In the genomic region with DNA sequence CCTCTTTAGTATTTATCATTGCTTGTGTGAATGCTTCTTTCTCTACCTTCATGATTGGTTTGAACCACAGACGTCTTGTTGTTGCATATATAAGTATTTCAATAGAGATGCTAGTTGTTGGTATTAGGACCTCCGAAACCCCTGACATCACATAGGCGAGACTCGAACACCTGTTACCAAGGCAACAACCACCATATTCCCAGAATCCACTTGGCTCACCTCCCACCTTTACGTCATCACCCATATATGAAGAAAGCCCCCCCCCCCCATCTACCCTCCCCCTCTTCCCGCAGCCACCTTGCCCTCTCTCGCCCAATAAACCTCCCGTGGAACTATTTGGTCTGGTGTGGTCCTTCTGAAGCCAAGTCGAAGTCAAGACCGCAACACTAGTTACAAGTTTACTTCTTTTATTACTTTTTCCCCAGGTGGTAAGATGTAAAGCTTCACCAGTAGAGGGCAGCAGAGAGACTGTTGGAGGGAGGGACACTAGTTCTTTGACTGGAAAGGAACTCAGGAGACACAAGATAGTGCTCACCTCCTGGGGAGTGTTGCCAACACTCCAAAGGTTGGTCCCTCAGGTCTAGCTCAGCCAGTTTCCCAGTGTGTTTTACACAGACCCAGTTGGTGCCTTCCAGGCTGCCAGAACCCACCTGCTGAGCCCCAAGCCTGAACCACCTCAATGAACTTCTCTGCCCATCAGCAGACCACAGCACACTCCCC, we compare ENCODE assay signal across 9 mouse cellular contexts. TPM values are rescaled to one million over a fixed set of nuclear protein-coding genes. Genes with fewer than 3 reads are reported as not detected.
DNase-seq lines count a peak whose midpoint lies in the region; ATAC-seq and TF ChIP-seq lines count a peak whose summit lies in the region.
"Had no signal": no experiment of that assay in that cellular context is flagged by ENCODE, and none has a peak within 500 bp of the region (broad histone marks: within the 10 kb centered on the region; RNA-seq: fewer than 3 reads in every experiment).

No protein-coding gene starts in this region.

- no peak for TF ChIP-seq POLR2A in small intestine, adult 2 months (IDR thresholded peaks at IDR 0.05; ENCODE audit: low read depth, low read length)

- no peaks in the 10 kb centered on the region for H3K36me3 ChIP-seq in liver, embryonic 14.5 days (replicated peaks; ENCODE audit: control insufficient read depth, insufficient read depth, low read depth)
- no peaks in the 10 kb centered on the region for H3K36me3 ChIP-seq in small intestine, adult 2 months (ENCODE audit: control insufficient read depth, insufficient read depth, low read length)
- H3K36me3 ChIP-seq: limb, embryonic 13.5 days had no signal

- no peaks in the 10 kb centered on the region for H3K4me1 ChIP-seq in liver, embryonic 14.5 days (replicated peaks; ENCODE audit: control insufficient read depth in 2 of 2, insufficient read depth in 2 of 2, low read length in 1 of 2)
- no peaks in the 10 kb centered on the region for H3K4me1 ChIP-seq in small intestine, adult 2 months (ENCODE audit: control insufficient read depth, insufficient read depth, insufficient read length, low read length)

- H3K9ac ChIP-seq in liver, embryonic 14.5 days (replicated peaks) = no peak overlapping the region
- H3K9ac ChIP-seq: limb, embryonic 13.5 days had no signal

- TF ChIP-seq EP300 in liver, embryonic 14.5 days (IDR thresholded peaks at IDR 0.05; ENCODE audit: low read depth) = no peak

- 52% methylated on average over 10 of the region's 10 CpGs for WGBS in liver, embryonic 14.5 days (ENCODE audit: insufficient replicate concordance)
- WGBS in small intestine, adult 2 months = 46% methylated on average over 10 of the region's 10 CpGs

- no peak overlapping the region for H3K27ac ChIP-seq in liver, embryonic 14.5 days
- no peak overlapping the region for H3K27ac ChIP-seq in small intestine, adult 2 months (ENCODE audit: insufficient read depth, low read depth, low read length)
- H3K27ac ChIP-seq: limb, embryonic 13.5 days had no signal

- DNase-seq in gastrocnemius, adult 18-20 months (ENCODE audit: low spot score) = peak; percentile 60
- DNase-seq in gastrocnemius, adult 8-10 months (ENCODE audit: low spot score in 2 of 2) = no peak
- peak; percentile 40 for DNase-seq in c-Kit-negative CD71-positive TER-119-positive erythroid progenitor cells, embryonic 14.5 days (ENCODE audit: low read depth, low spot score)
- DNase-seq in liver, embryonic 14.5 days (ENCODE audit: low read depth in 3 of 3, low spot score in 3 of 3) = peak; percentile 30 to 48 (median 37)
- no peak for DNase-seq in ovary, postnatal 10 days (ENCODE audit: low spot score)

- H3K27me3 ChIP-seq in liver, embryonic 14.5 days (ENCODE audit: control insufficient read depth, insufficient read depth, low read length) = no peaks in the 10 kb centered on the region
- no peaks in the 10 kb centered on the region for H3K27me3 ChIP-seq in small intestine, adult 2 months (ENCODE audit: control insufficient read depth, insufficient read depth, low read length)
- H3K27me3 ChIP-seq: limb, embryonic 13.5 days had no signal

- ATAC-seq in CD4-positive, CD25-positive, alpha-beta regulatory T cell, adult 4 months = peak; percentile 95
- ATAC-seq in hematopoietic stem cell, adult 5-6 weeks (replicated peaks in 1 of 2; ENCODE audit: insufficient read depth in 1 of 2, low FRiP score in 2 of 2, low TSS enrichment in 1 of 2, low read depth in 1 of 2, poor library complexity in 2 of 2, severe bottlenecking in 2 of 2) = peak; percentile 78 to 87
- ATAC-seq in liver, embryonic 14.5 days (ENCODE audit: insufficient read depth) = 0 out of 2 replicates have a peak, but pooled peaks have one; percentile 18

- TF ChIP-seq CTCF in liver, embryonic 14.5 days (IDR thresholded peaks at IDR 0.05; ENCODE audit: low read depth) = peak; percentile 84
- TF ChIP-seq CTCF in small intestine, adult 2 months (IDR thresholded peaks at IDR 0.05; ENCODE audit: extremely low read depth, insufficient read length, insufficient replicate concordance, low read depth, low read length) = peak; percentile 41; the same call in 1 of the 2 replicates

- no peak overlapping the region for H3K4me2 ChIP-seq in liver, embryonic 14.5 days (ENCODE audit: low read depth)
- H3K4me2 ChIP-seq: limb, embryonic 13.5 days had no signal

- H3K9me3 ChIP-seq in liver, embryonic 14.5 days (ENCODE audit: control insufficient read depth, low read length) = no peaks in the 10 kb centered on the region
- H3K9me3 ChIP-seq: limb, embryonic 13.5 days had no signal

- no peak overlapping the region for H3K4me3 ChIP-seq in liver, embryonic 14.5 days (ENCODE audit: insufficient read depth in 1 of 2, low read depth in 2 of 2, low read length in 2 of 2)
- no peak overlapping the region for H3K4me3 ChIP-seq in small intestine, adult 2 months (ENCODE audit: low read depth, low read length)
- H3K4me3 ChIP-seq: limb, embryonic 13.5 days had no signal

RNA-seq across cellular contexts. Expression of gene Nabp1, which starts 19.3 kb away (rescaled TPM):
- total RNA-seq in gastrocnemius, adult 18-20 months (2021) = 10 to 100 TPM; 14.2 to 15.8 TPM
- total RNA-seq in gastrocnemius, adult 8-10 months (2022) = 10 to 100 TPM; 11.6 to 16.8 (median 13.5) TPM
- 10 to 100 TPM; 36.8 to 37.5 TPM for polyA plus RNA-seq in CD4-positive, CD25-positive, alpha-beta regulatory T cell, adult 4 months (2017; shearing (Covaris generic))
- total RNA-seq in hematopoietic stem cell, adult 5-6 weeks (2017) = 108 and 169 TPM in 2 replicates
- 2.7 and 4.4 TPM in 2 replicates for polyA plus RNA-seq in liver, embryonic 14.5 days (2012; rRNA removed)
- polyA plus RNA-seq in liver, embryonic 14.5 days (2014; fragmentation: Nextera tagmentation; extraction: Ambion mirVana) = 4.1 and 4.8 TPM in 2 replicates
- 0.93 and 1.5 TPM in 2 replicates for polyA plus RNA-seq in small intestine, adult 2 months (2012; rRNA removed)

Comparison
In these comparisons a context has a peak if more than half of its experiments do, and no peak if none do; other contexts are left out.
1. DNase-seq: peak in gastrocnemius, adult 18-20 months (single experiment), c-Kit-negative CD71-positive TER-119-positive erythroid progenitor cells, embryonic 14.5 days (single experiment) and liver, embryonic 14.5 days (3 of 3); none in gastrocnemius, adult 8-10 months (0 of 2) and ovary, postnatal 10 days (single experiment).
2. ATAC-seq: peak in every context shown above with its lines; median percentile 95 in CD4-positive, CD25-positive, alpha-beta regulatory T cell, adult 4 months; 82 in hematopoietic stem cell, adult 5-6 weeks; 18 in liver, embryonic 14.5 days.